Mouse (Mus musculus) erythroblast, adult 5-6 weeks (primary cell): ENCODE measurements at regions not wholly inside any gene's neighbourhood (a gene's known extent, or its start where the extent isn't known, plus 50 kb on each side); places are given as distances from the start of the nearest gene placed in this dataset.
"Not testable (repeated sequence)": the region's sequence is repeated elsewhere in the genome, so short reads cannot be mapped to it uniquely, and the experiment has no call there.

ENCODE experiments used
- ATAC-seq: replicated peaks from 2 replicates; pipeline ENCODE4 v1.8.0; 2016; ENCODE audit warnings: moderate number of reproducible peaks, mild to moderate bottlenecking, moderate TSS enrichment, inconsistent platforms; ENCODE audit not compliant: poor library complexity, low FRiP score, severe bottlenecking

- no peak for ATAC-seq
Observed at GRCm38 (mm10) chr6:31011407-31012020, 52.6 kb upstream of the Klf14 start.

GRCm38 (mm10) chr6:31016566-31016965 is 57.7 kb upstream of the Klf14 start:
- no peak for ATAC-seq

- no peak for ATAC-seq
Observed at GRCm38 (mm10) chr6:31021776-31022175, 62.9 kb upstream of the Klf14 start.

GRCm38 (mm10) chr6:31029777-31030176 is 70.9 kb upstream of the Klf14 start:
- no peak for ATAC-seq

- no peak for ATAC-seq
Observed at GRCm38 (mm10) chr6:31031022-31031421, 72.1 kb upstream of the Klf14 start.

GRCm38 (mm10) chr6:31032147-31032546 is 73.3 kb upstream of the Klf14 start:
- ATAC-seq = no peak

- ATAC-seq = peak; percentile 84
Observed at GRCm38 (mm10) chr6:31032980-31033608, 74.2 kb upstream of the Klf14 start.

GRCm38 (mm10) chr6:31034796-31035195 is 75.9 kb upstream of the Klf14 start:
- no peak for ATAC-seq

- no peak for ATAC-seq
Observed at GRCm38 (mm10) chr6:31037801-31038395, 79.0 kb upstream of the Klf14 start.

GRCm38 (mm10) chr6:31038445-31038844 is 79.6 kb upstream of the Klf14 start:
- ATAC-seq = not testable (repeated sequence)

GRCm38 (mm10) chr6:31039485-31039884 is 80.6 kb upstream of the Klf14 start:
- ATAC-seq = no peak

GRCm38 (mm10) chr6:31040783-31041182 is 81.9 kb upstream of the Klf14 start:
- ATAC-seq = no peak

GRCm38 (mm10) chr6:31043368-31043767 is 84.5 kb upstream of the Klf14 start:
- no peak for ATAC-seq

GRCm38 (mm10) chr6:31043919-31044318 is 85.0 kb upstream of the Klf14 start:
- ATAC-seq = no peak

- no peak for ATAC-seq
Observed at GRCm38 (mm10) chr6:31046197-31046596, 87.3 kb upstream of the Klf14 start.

- no peak for ATAC-seq
Observed at GRCm38 (mm10) chr6:31048920-31049576, 90.2 kb upstream of the Klf14 start.

GRCm38 (mm10) chr6:31050831-31051230 is 92.0 kb upstream of the Klf14 start:
- ATAC-seq = no peak

- no peak for ATAC-seq
Observed at GRCm38 (mm10) chr6:31051771-31052170, 92.9 kb upstream of the Klf14 start.

- ATAC-seq = no peak
Observed at GRCm38 (mm10) chr6:31053003-31053402, 94.1 kb upstream of the Klf14 start.

- ATAC-seq = no peak
Observed at GRCm38 (mm10) chr6:31056786-31057566, 98.1 kb upstream of the Klf14 start.
